Mouse (Mus musculus) heart, postnatal 0 days (tissue): Measurements from ENCODE around the gene Rbm6. TPM values are rescaled to one million over a fixed set of nuclear protein-coding genes. Genes with fewer than 3 reads are reported as not detected.

Experiments used
- ATAC-seq: fragments of 200-750 bp; cut with Nextera tagmentation; 2 replicates; pipeline ENCODE4 v1.8.0; 2017; ENCODE audit warnings: low read depth, moderate number of reproducible peaks, moderate library complexity; ENCODE audit not compliant: insufficient read depth
- DNase-seq: peaks from one replicate; pipeline ENCODE4 v3.0.0-alpha.2; 2016; ENCODE audit warnings: low spot score
- H3K27ac ChIP-seq: fragments of 300-500 bp; sonication (generic); 2 replicates; pipeline ENCODE4 v1.5.1; 2014; ENCODE audit warnings: low read depth, mild to moderate bottlenecking
- H3K27me3 ChIP-seq: fragments of 300-500 bp; sonication (generic); 2 replicates; pipeline ENCODE4 v1.6.1; 2014; ENCODE audit warnings: low read length, mixed read lengths; ENCODE audit not compliant: control insufficient read depth, insufficient read depth
- H3K36me3 ChIP-seq: fragments of 300-500 bp; sonication (generic); replicated peaks from 2 replicates; pipeline ENCODE4 v1.6.1; 2014; ENCODE audit warnings: low read length, mixed read lengths; ENCODE audit not compliant: control insufficient read depth, insufficient read depth
- H3K4me1 ChIP-seq: fragments of 300-500 bp; sonication (generic); 2 replicates; pipeline ENCODE4 v1.6.1; 2014; ENCODE audit warnings: antibody characterized with exemption; ENCODE audit not compliant: control insufficient read depth, insufficient read depth
- H3K4me2 ChIP-seq: fragments of 300-500 bp; sonication (generic); 2 replicates; pipeline ENCODE4 v1.6.1; 2014; ENCODE audit warnings: low read depth, mild to moderate bottlenecking, low read length, moderate library complexity
- H3K4me3 ChIP-seq: fragments of 300-500 bp; sonication (generic); 2 replicates; pipeline ENCODE4 v1.5.1; 2014; ENCODE audit warnings: low read depth, low read length
- H3K9ac ChIP-seq: fragments of 300-500 bp; sonication (generic); replicated peaks from 2 replicates; pipeline ENCODE4 v1.6.1; 2014; ENCODE audit warnings: low read depth, low read length, mixed read lengths
- H3K9me3 ChIP-seq: fragments of 300-500 bp; sonication (generic); replicated peaks from 2 replicates; pipeline ENCODE4 v1.6.1; 2016; ENCODE audit warnings: low read length; ENCODE audit not compliant: control insufficient read depth
- CTCF ChIP-seq: IDR thresholded peaks from 2 replicates; pipeline ENCODE4 v1.5.1; 2016; ENCODE audit warnings: antibody characterized with exemption, control low read depth, low read depth
- EP300 ChIP-seq: IDR thresholded peaks from 2 replicates; pipeline ENCODE4 v1.6.1; 2016; ENCODE audit warnings: antibody characterized with exemption, low read depth
- WGBS: fragments of 180-500 bp; shearing (Covaris S2); extraction: QIAGEN DNeasy Blood & Tissue Kit; methylation state at CpG from one replicate; pipeline ENCODE4 v1.1.7; 2014; 5-methylcytosine and 5-hydroxymethylcytosine counted together
- polyA plus RNA-seq: library from polyadenylated mRNA; unstranded; fragments of >200 nt; fragmentation: Nextera tagmentation; extraction: Ambion mirVana; gene quantifications from 2 replicates; pipeline ENCODE4 v1.2.1, GENCODE M21; 2015
- total RNA-seq: library from RNA; depleted of rRNA; stranded (reverse); fragments of >200 nt; gene quantifications from 2 replicates; pipeline ENCODE4 v1.2.3, GENCODE M21; 2014; ENCODE audit warnings: low replicate concordance

Gene Rbm6
- total and polyA plus RNA-seq, 2 experiments from 2014 or later, result 28.3 to 35.1 TPM

DNA sequence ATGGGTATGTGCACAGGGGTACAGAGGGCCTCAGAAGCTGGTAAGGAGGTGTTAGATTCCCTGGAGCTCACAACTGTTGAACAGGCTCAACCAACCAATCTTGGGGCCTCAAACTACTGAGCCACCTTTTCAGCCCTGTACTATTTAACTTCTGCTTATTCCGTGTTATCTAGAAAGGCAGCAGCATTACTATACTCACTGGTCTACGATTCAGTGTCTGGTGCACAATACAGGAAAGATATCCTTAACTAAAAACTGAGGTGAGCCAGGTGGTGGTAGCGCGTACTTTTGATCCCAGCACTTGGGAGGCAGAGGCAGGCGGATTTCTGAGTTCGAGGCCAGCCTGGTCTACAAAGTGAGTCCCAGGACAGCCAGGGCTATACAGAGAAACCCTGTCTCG, 24.1 kb downstream of the Rbm6 start:
- Histone ChIP-seq H3K4me1 (no peaks in the 10 kb centered on the region), H3K27me3 (no peaks in the 10 kb centered on the region), H3K9me3 (no peaks in the 10 kb centered on the region), H3K36me3 (peaks cover 55% of the 10 kb centered on the region), H3K4me3 (no peak overlapping the region), H3K4me2 (no peak overlapping the region), H3K9ac (no peak overlapping the region), H3K27ac (no peak overlapping the region)
- DNase-seq, result no peak
- TF ChIP-seq EP300, result no peak
- no peak for TF ChIP-seq CTCF
- no peak for ATAC-seq
- WGBS, result 97% methylated on average over 7 of the region's 7 CpGs

DNA sequence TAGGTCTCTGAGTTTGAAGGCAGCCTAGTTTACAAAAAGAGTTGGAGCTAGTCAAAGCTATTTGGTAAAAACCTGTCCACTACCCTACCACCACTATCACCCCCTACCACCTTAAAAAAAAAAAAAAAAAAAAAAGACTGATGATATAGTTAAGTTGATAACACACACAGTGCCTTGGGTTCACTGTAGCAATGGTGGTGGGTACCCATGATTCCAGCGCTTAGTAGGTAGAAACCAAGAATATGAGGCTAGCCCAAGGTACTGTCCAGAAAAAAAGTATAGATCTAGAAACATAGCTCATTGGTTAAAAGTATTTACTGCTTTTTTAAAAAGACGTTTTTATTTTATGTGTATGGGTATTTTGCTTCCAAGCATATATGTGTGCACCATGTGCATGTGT, 30.3 kb downstream of the Rbm6 start:
- WGBS, result 92% methylated on average over 2 of the region's 2 CpGs
- no peaks in the 10 kb centered on the region for H3K4me1 ChIP-seq
- H3K9me3 ChIP-seq, result no peaks in the 10 kb centered on the region
- no peak overlapping the region for H3K9ac ChIP-seq
- no peak overlapping the region for H3K4me3 ChIP-seq
- H3K4me2 ChIP-seq, result no peak overlapping the region
- peaks cover 39% of the 10 kb centered on the region for H3K36me3 ChIP-seq
- DNase-seq (no peak), ATAC-seq (no peak)
- no peak overlapping the region for H3K27ac ChIP-seq
- no peak for TF ChIP-seq EP300
- TF ChIP-seq CTCF, result no peak
- no peaks in the 10 kb centered on the region for H3K27me3 ChIP-seq

DNA sequence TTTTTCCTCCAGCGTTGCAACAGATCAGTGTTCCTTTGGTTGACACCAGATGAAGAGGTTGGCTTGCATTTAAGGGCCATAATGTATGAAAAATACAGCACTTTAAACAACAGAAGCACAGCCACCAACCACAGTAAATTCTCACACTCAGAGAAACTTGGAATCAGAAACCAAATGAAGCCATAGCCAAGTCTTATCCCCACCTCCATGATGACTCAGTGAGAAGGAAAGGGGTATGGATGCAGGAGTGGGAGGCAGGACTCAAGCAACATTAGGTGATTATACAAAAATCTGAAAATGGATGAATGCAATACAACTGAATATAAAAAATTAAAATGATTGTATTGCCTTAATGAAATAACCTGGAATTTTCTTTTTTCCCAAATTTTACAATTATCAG, 34.2 kb downstream of the Rbm6 start:
- no peak for ATAC-seq
- WGBS, result 98% methylated on average over 1 of the region's 1 CpGs
- no peaks in the 10 kb centered on the region for H3K9me3 ChIP-seq
- no peak overlapping the region for H3K27ac ChIP-seq
- no peak overlapping the region for H3K4me2 ChIP-seq
- no peak for DNase-seq
- H3K4me1 ChIP-seq, result no peaks in the 10 kb centered on the region
- H3K27me3 ChIP-seq, result no peaks in the 10 kb centered on the region
- no peak overlapping the region for H3K9ac ChIP-seq
- H3K36me3 ChIP-seq, result peaks cover 29% of the 10 kb centered on the region
- no peak overlapping the region for H3K4me3 ChIP-seq
- no peak for TF ChIP-seq EP300
- TF ChIP-seq CTCF, result no peak

DNA sequence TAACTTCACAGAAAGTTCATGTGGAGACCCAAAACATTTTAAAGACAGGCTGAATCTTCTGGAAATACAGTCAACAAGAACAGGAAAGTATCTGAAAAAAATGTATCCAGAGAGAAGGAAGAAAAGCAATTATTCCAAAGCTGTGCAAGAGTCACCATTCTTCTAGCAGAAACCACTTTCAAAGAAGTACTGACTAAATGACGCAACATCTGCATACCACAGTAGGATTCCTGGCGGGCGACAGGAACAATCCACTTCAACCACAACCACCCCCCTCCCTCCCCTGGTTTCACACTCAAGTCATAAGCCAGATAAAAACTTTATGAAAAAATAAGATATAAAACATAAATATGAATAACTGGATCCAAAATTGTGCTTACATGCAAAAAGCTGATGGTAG, 39.2 kb downstream of the Rbm6 start:
- no peak for ATAC-seq
- WGBS, result 58% methylated on average over 3 of the region's 3 CpGs
- Histone ChIP-seq H3K27me3 (no peaks in the 10 kb centered on the region), H3K36me3 (peaks cover 44% of the 10 kb centered on the region), H3K27ac (no peak overlapping the region), H3K9me3 (no peaks in the 10 kb centered on the region), H3K4me1 (no peaks in the 10 kb centered on the region), H3K4me3 (no peak overlapping the region), H3K9ac (no peak overlapping the region), H3K4me2 (no peak overlapping the region)
- no peak for DNase-seq
- no peak for TF ChIP-seq CTCF
- TF ChIP-seq EP300, result no peak

DNA sequence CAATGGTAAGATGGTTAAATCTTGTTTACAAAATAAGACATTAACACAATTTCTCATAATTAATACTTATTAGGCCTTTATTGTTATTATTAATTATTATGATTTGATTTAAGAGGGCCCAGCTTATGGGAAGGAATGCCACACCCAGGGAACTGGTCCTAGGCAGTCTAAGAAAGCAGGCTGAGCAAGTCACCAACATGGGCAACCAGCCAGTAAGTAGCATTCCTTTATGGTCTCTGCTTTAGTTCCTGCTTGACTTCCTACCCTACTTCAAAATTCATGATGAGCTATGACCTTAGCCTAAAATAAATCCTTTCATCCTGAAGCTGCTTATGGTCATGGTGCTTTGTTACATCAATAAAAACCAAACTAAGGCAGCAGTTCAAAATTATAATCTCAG, 41.3 kb downstream of the Rbm6 start:
- H3K27ac ChIP-seq, result no peak overlapping the region
- H3K9ac ChIP-seq, result no peak overlapping the region
- H3K4me3 ChIP-seq, result no peak overlapping the region
- ATAC-seq (no peak), DNase-seq (no peak)
- TF ChIP-seq CTCF, result no peak
- no peak for TF ChIP-seq EP300
- no peak overlapping the region for H3K4me2 ChIP-seq
- no peaks in the 10 kb centered on the region for H3K9me3 ChIP-seq
- peaks cover 46% of the 10 kb centered on the region for H3K36me3 ChIP-seq
- no peaks in the 10 kb centered on the region for H3K4me1 ChIP-seq
- H3K27me3 ChIP-seq, result no peaks in the 10 kb centered on the region

DNA sequence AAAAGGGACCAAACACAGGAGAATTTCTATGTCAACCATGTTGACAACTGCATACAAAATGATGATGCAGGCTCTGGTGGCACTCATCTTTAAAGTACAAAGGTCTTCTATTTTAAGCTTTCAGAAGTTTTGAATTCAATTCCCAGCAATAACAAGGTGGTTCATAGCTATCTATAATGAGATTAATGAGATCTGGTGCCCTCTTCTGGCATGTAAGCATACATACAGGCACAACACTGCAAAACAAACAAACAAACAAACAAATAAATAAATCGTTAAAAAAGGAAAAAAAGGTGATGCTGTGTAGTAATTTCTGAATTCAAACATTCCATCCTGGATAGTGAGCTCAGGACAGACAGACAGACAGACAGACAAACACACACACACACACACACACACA, 60.9 kb downstream of the Rbm6 start:
- 89% methylated on average over 1 of the region's 1 CpGs for WGBS
- no peak for TF ChIP-seq EP300
- TF ChIP-seq CTCF, result no peak
- no peaks in the 10 kb centered on the region for H3K27me3 ChIP-seq
- H3K27ac ChIP-seq, result no peak overlapping the region
- no peaks in the 10 kb centered on the region for H3K9me3 ChIP-seq
- no peak overlapping the region for H3K4me2 ChIP-seq
- DNase-seq (no peak), ATAC-seq (no peak)
- H3K9ac ChIP-seq, result no peak overlapping the region
- H3K36me3 ChIP-seq, result peaks cover 20% of the 10 kb centered on the region
- H3K4me3 ChIP-seq, result no peak overlapping the region
- H3K4me1 ChIP-seq, result no peaks in the 10 kb centered on the region
